Mouse (Mus musculus) MEL (cell line): Measurements from ENCODE around the gene Ddx28. TPM values are rescaled to one million over a fixed set of nuclear protein-coding genes. Genes with fewer than 3 reads are reported as not detected.

Experiments
- DNase-seq: peaks from one replicate; pipeline ENCODE4 v3.0.0; 2011; ENCODE audit warnings: low read depth, low spot score
- H3K27ac ChIP-seq: 2 replicates; pipeline ENCODE4 v1.5.1; 2012; ENCODE audit warnings: low read depth, mild to moderate bottlenecking, control low read depth, low read length, moderate library complexity; ENCODE audit not compliant: control insufficient read depth
- H3K27me3 ChIP-seq, 2 experiments: fragments of 150-350 bp in 1 of 2; sonication (generic) in 1 of 2; 2 replicates each; pipeline ENCODE4 v1.6.1; 2012; ENCODE audit warnings: low read length in 2 of 2, mild to moderate bottlenecking in 2 of 2, improper control_type of control experiment in 1 of 2, moderate library complexity in 1 of 2; ENCODE audit not compliant: insufficient read depth in 2 of 2, control insufficient read depth in 1 of 2
- H3K36me3 ChIP-seq, 2 experiments: 2 replicates each; pipeline ENCODE4 v1.6.1; 2012 to 2014; ENCODE audit warnings: low read length in 2 of 2, improper control_type of control experiment in 1 of 2, inconsistent platforms in 1 of 2, mild to moderate bottlenecking in 1 of 2; ENCODE audit not compliant: insufficient read depth in 2 of 2, control insufficient read depth in 1 of 2
- H3K4me1 ChIP-seq, 2 experiments: fragments of 150-350 bp in 1 of 2; sonication (generic) in 1 of 2; 2 replicates each; pipeline ENCODE4 v1.6.1; 2012; ENCODE audit warnings: low read length in 2 of 2, improper control_type of control experiment in 1 of 2, mild to moderate bottlenecking in 1 of 2; ENCODE audit not compliant: insufficient read depth in 2 of 2, control insufficient read depth in 1 of 2
- H3K4me3 ChIP-seq, 2 experiments: fragments of 150-350 bp in 1 of 2; sonication (generic) in 1 of 2; 2 replicates each; pipeline ENCODE4 v1.5.1; 2012; ENCODE audit warnings: low read depth in 2 of 2, low read length in 2 of 2, mild to moderate bottlenecking in 2 of 2, moderate library complexity in 2 of 2, control low read depth in 1 of 2, improper control_type of control experiment in 1 of 2; ENCODE audit not compliant: control insufficient read depth in 1 of 2, insufficient read depth in 1 of 2
- H3K79me2 ChIP-seq: 2 replicates; pipeline ENCODE4 v1.6.1; 2012; ENCODE audit warnings: mild to moderate bottlenecking, low read length, moderate library complexity; ENCODE audit not compliant: control insufficient read depth, poor library complexity, insufficient read depth
- H3K9ac ChIP-seq: 2 replicates; pipeline ENCODE4 v1.6.1; 2012; ENCODE audit warnings: low read depth, mild to moderate bottlenecking, control low read depth, low read length, moderate library complexity; ENCODE audit not compliant: control insufficient read depth, poor library complexity, severe bottlenecking
- H3K9me3 ChIP-seq: fragments of 150-350 bp; sonication (generic); replicated peaks from 2 replicates; pipeline ENCODE4 v1.6.1; 2012; ENCODE audit warnings: mild to moderate bottlenecking, low read length, improper control_type of control experiment, moderate library complexity; ENCODE audit not compliant: insufficient read depth
- BHLHE40 ChIP-seq: IDR thresholded peaks from 2 replicates; pipeline ENCODE4 v1.6.1; 2012; ENCODE audit warnings: low read depth, mild to moderate bottlenecking, inconsistent platforms, low read length, improper control_type of control experiment, borderline replicate concordance
- CTCF ChIP-seq, 3 experiments: IDR thresholded peaks in 2 of 3; conservative IDR thresholded peaks in 1 of 3; 2 replicates each; pipeline ENCODE4 v1.5.1; 2011 to 2012; ENCODE audit warnings: low read length in 3 of 3, low read depth in 2 of 3, mild to moderate bottlenecking in 2 of 3, improper control_type of control experiment in 1 of 3, inconsistent platforms in 1 of 3, mixed read lengths in 1 of 3, moderate library complexity in 1 of 3; ENCODE audit not compliant: control insufficient read depth in 1 of 3, insufficient read depth in 1 of 3, poor library complexity in 1 of 3, severe bottlenecking in 1 of 3
- E2F4 ChIP-seq: IDR thresholded peaks from 2 replicates; pipeline ENCODE4 v1.6.1; 2011; ENCODE audit warnings: low read depth, low read length, improper control_type of control experiment, borderline replicate concordance
- ELF1 ChIP-seq: IDR thresholded peaks from 2 replicates; pipeline ENCODE4 v1.6.1; 2014; ENCODE audit warnings: low read depth, mild to moderate bottlenecking, inconsistent platforms, low read length, improper control_type of control experiment, moderate library complexity
- GABPA ChIP-seq: IDR thresholded peaks from 2 replicates; pipeline ENCODE4 v1.6.1; 2012; ENCODE audit warnings: low read depth, mild to moderate bottlenecking, inconsistent platforms, low read length, improper control_type of control experiment, moderate library complexity
- JUND ChIP-seq: IDR thresholded peaks from 2 replicates; pipeline ENCODE4 v1.6.1; 2011; ENCODE audit warnings: low read depth, mild to moderate bottlenecking, improper control_type of control experiment, low read length
- KAT2A ChIP-seq: conservative IDR thresholded peaks from 2 replicates; pipeline ENCODE4 v1.6.1; 2012; ENCODE audit warnings: low read depth, low read length, improper control_type of control experiment, inconsistent platforms
- MAFK ChIP-seq: IDR thresholded peaks from 2 replicates; pipeline ENCODE4 v1.6.1; 2011; ENCODE audit warnings: low read depth, mild to moderate bottlenecking, low read length, improper control_type of control experiment, borderline replicate concordance
- MEF2A ChIP-seq: IDR thresholded peaks from 2 replicates; pipeline ENCODE4 v1.6.1; 2014; ENCODE audit warnings: low read depth, mild to moderate bottlenecking, inconsistent platforms, low read length, improper control_type of control experiment; ENCODE audit not compliant: poor library complexity, insufficient replicate concordance, severe bottlenecking; ENCODE audit errors: extremely low read depth
- NELFE ChIP-seq: IDR thresholded peaks from 2 replicates; pipeline ENCODE4 v1.6.1; 2011; ENCODE audit warnings: low read depth, low read length, improper control_type of control experiment
- RAD21 ChIP-seq: IDR thresholded peaks from 2 replicates; pipeline ENCODE4 v1.6.1; 2011; ENCODE audit warnings: mild to moderate bottlenecking, low read depth, low read length, improper control_type of control experiment
- RCOR1 ChIP-seq: IDR thresholded peaks from 2 replicates; pipeline ENCODE4 v1.6.1; 2012; ENCODE audit warnings: low read depth, mild to moderate bottlenecking, inconsistent platforms, low read length, improper control_type of control experiment
- SIN3A ChIP-seq: IDR thresholded peaks from 2 replicates; pipeline ENCODE4 v1.6.1; 2012; ENCODE audit warnings: low read length, improper control_type of control experiment, inconsistent platforms
- TCF12 ChIP-seq: IDR thresholded peaks from 2 replicates; pipeline ENCODE4 v1.6.1; 2014; ENCODE audit warnings: low read depth, mild to moderate bottlenecking, inconsistent platforms, low read length, improper control_type of control experiment, moderate library complexity
- ZKSCAN1 ChIP-seq: IDR thresholded peaks from 2 replicates; pipeline ENCODE4 v1.6.1; 2012; ENCODE audit warnings: low read depth, mild to moderate bottlenecking, inconsistent platforms, low read length, improper control_type of control experiment, moderate library complexity
- ZMIZ1 ChIP-seq: IDR thresholded peaks from 2 replicates; pipeline ENCODE4 v1.6.1; 2012; ENCODE audit warnings: low read depth, mild to moderate bottlenecking, inconsistent platforms, low read length, improper control_type of control experiment, moderate library complexity
- ZNF384 ChIP-seq: IDR thresholded peaks from 2 replicates; pipeline ENCODE4 v1.6.1; 2012; ENCODE audit warnings: low read depth, mild to moderate bottlenecking, inconsistent platforms, low read length, improper control_type of control experiment
- polyA plus RNA-seq, 2 experiments: library from polyadenylated mRNA; stranded (reverse) in 1 of 2; unstranded in 1 of 2; fragments of >175 nt in 1 of 2; fragments of >200 nt in 1 of 2; gene quantifications; 2 replicates each; pipeline versions ENCODE4 v1.2.1 to v1.2.4; 2012; ENCODE audit warnings: low replicate concordance in 2 of 2, low read depth in 1 of 2; ENCODE audit not compliant: insufficient read length in 2 of 2, insufficient read depth in 1 of 2, missing spikeins in 1 of 2
- total RNA-seq: library from RNA; depleted of rRNA; stranded (reverse); fragments of 300-350 nt; gene quantifications from 2 replicates; pipeline ENCODE4 v1.2.3, GENCODE M21; 2012

The Ddx28 gene
- total and polyA plus RNA-seq, 3 experiments, result 21.8 to 29.9 TPM; not detected in 1

- Histone ChIP-seq H3K9ac (no peak overlapping the region), H3K27me3 (no peaks in the 10 kb centered on the region)
- no peak for TF ChIP-seq TCF12
- no peak for TF ChIP-seq SIN3A
- no peak for TF ChIP-seq MEF2A
- TF ChIP-seq ELF1, result no peak
- TF ChIP-seq KAT2A, result no peak
- TF ChIP-seq ZKSCAN1, result no peak
- no peak for TF ChIP-seq NELFE
- TF ChIP-seq JUND, result no peak
- no peak for TF ChIP-seq E2F4
- TF ChIP-seq MAFK, result no peak
- TF ChIP-seq, all 39 proteins: peak for 0
- H3K9me3 ChIP-seq, result no peaks in the 10 kb centered on the region
- H3K4me1 ChIP-seq, result peaks cover 2 to 13% of the 10 kb centered on the region in 2 experiments; a peak in 3 of 4 replicates
- H3K4me3 ChIP-seq, result no peak overlapping the region
- H3K79me2 ChIP-seq, result no peaks in the 10 kb centered on the region
- H3K27ac ChIP-seq, result no peak overlapping the region
- no peaks in the 10 kb centered on the region for H3K36me3 ChIP-seq
- no peak for DNase-seq
Observed at GRCm38 (mm10) chr8:105993226-105993625, 18.5 kb downstream of the Ddx28 start.

DNA sequence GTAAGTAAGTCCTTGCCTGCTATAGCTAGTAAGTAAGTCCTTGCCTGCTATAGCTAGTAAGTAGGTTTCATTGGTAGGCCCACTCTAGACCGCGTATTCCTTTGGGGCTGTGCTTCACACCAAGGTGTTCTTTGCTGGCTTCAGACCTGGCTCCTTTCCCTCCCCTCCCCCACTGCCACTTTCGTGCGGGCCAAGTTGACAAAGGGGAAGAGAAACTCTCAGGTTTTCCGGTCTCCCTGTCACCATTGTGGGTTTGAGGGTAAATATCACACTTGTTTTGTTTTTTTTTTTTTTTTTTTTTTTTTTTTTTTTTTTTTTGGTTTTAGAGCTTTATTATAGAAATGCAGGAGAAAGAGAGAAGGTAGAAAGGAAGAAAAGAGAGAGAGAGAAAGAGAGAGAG is 19.2 kb downstream of the Ddx28 start:
- H3K27ac ChIP-seq, result no peak overlapping the region

GRCm38 (mm10) chr8:105991546-105991945 is 20.1 kb downstream of the Ddx28 start:
- Histone ChIP-seq H3K27me3 (no peaks in the 10 kb centered on the region), H3K9ac (no peak overlapping the region), H3K4me1 (peaks cover 0 to 4% of the 10 kb centered on the region in 2 experiments; a peak in 2 of 4 replicates), H3K9me3 (no peaks in the 10 kb centered on the region), H3K79me2 (no peaks in the 10 kb centered on the region), H3K36me3 (no peaks in the 10 kb centered on the region), H3K27ac (no peak overlapping the region), H3K4me3 (no peak overlapping the region; a peak in 1 of 4 replicates)
- TF ChIP-seq MEF2A (no peak), BHLHE40 (no peak), ZMIZ1 (no peak), NELFE (no peak), MAFK (no peak), RAD21 (no peak), E2F4 (no peak), RCOR1 (no peak), CTCF (IDR thresholded peaks at IDR 0.05 in 2 of 3, conservative IDR thresholded peaks at IDR 0.05 in 1 of 3; ENCODE audit: control insufficient read depth in 1 of 3, insufficient read depth in 1 of 3, low read depth in 2 of 3, low read length in 3 of 3, poor library complexity in 1 of 3, severe bottlenecking in 1 of 3) (no peak), GABPA (no peak)
- DNase-seq, result no peak

More for the DNA sequence above, 19.2 kb downstream of the Ddx28 start:
- H3K9ac ChIP-seq, result no peak overlapping the region
- DNase-seq, result no peak
- no peaks in the 10 kb centered on the region for H3K79me2 ChIP-seq
- no peaks in the 10 kb centered on the region for H3K27me3 ChIP-seq
- TF ChIP-seq JUND, result no peak
- peak; percentile 86 for TF ChIP-seq ZNF384
- no peaks in the 10 kb centered on the region for H3K9me3 ChIP-seq
- H3K4me1 ChIP-seq, result peaks cover 2 to 11% of the 10 kb centered on the region in 2 experiments; a peak in 3 of 4 replicates
- H3K36me3 ChIP-seq, result no peaks in the 10 kb centered on the region
- no peak overlapping the region for H3K4me3 ChIP-seq
